Mouse (Mus musculus): ENCODE data around the gene Wdr73. TPM values are rescaled to one million over a fixed set of nuclear protein-coding genes. Genes with fewer than 3 reads are reported as not detected.

The Wdr73 gene
- total and polyA plus RNA-seq, 2 experiments from 2014 or later, result 33.2 to 35.0 TPM

GRCm38 (mm10) chr7:80917916-80918465 is 16.9 kb upstream of the Wdr73 start:
- DNase-seq (ENCODE audit: low spot score) (no peak), ATAC-seq (ENCODE audit: low FRiP score) (no peak)
- Histone ChIP-seq H3K4me2 (ENCODE audit: low read depth, low read length, poor library complexity, severe bottlenecking) (no peak overlapping the region), H3K9me3 (ENCODE audit: low read length) (no peaks in the 10 kb centered on the region), H3K27ac (ENCODE audit: low read depth, low read length) (no peak overlapping the region), H3K4me1 (ENCODE audit: insufficient read depth, low read length) (no peaks in the 10 kb centered on the region), H3K4me3 (ENCODE audit: low read depth, low read length) (no peak overlapping the region), H3K9ac (replicated peaks; ENCODE audit: low read length, poor library complexity, severe bottlenecking) (no peak overlapping the region), H3K36me3 (ENCODE audit: insufficient read depth, low read length) (peaks cover 27% of the 10 kb centered on the region), H3K27me3 (ENCODE audit: insufficient read depth, low read length) (no peaks in the 10 kb centered on the region)
- WGBS, result 85% methylated on average over 4 of the region's 4 CpGs
- no peak for TF ChIP-seq CTCF (IDR thresholded peaks at IDR 0.05)

- Histone ChIP-seq H3K9ac (replicated peaks; ENCODE audit: low read length, poor library complexity, severe bottlenecking) (no peak overlapping the region), H3K36me3 (ENCODE audit: insufficient read depth, low read length) (peaks cover 31% of the 10 kb centered on the region), H3K4me2 (ENCODE audit: low read depth, low read length, poor library complexity, severe bottlenecking) (no peak overlapping the region), H3K4me1 (ENCODE audit: insufficient read depth, low read length) (no peaks in the 10 kb centered on the region), H3K4me3 (ENCODE audit: low read depth, low read length) (no peak overlapping the region), H3K27ac (ENCODE audit: low read depth, low read length) (no peak overlapping the region), H3K27me3 (ENCODE audit: insufficient read depth, low read length) (no peaks in the 10 kb centered on the region), H3K9me3 (ENCODE audit: low read length) (no peaks in the 10 kb centered on the region)
- 94% methylated on average over 8 of the region's 8 CpGs for WGBS
- DNase-seq (ENCODE audit: low spot score) (no peak), ATAC-seq (ENCODE audit: low FRiP score) (no peak)
- no peak for TF ChIP-seq CTCF (IDR thresholded peaks at IDR 0.05)
These were observed 11.4 kb upstream of the Wdr73 start for GRCm38 (mm10) chr7:80912496-80912895.

- Histone ChIP-seq H3K4me1 (ENCODE audit: insufficient read depth, low read length) (no peaks in the 10 kb centered on the region), H3K4me3 (ENCODE audit: low read depth, low read length) (no peak overlapping the region), H3K27me3 (ENCODE audit: insufficient read depth, low read length) (no peaks in the 10 kb centered on the region), H3K27ac (ENCODE audit: low read depth, low read length) (no peak overlapping the region), H3K4me2 (ENCODE audit: low read depth, low read length, poor library complexity, severe bottlenecking) (no peak overlapping the region), H3K9ac (replicated peaks; ENCODE audit: low read length, poor library complexity, severe bottlenecking) (no peak overlapping the region), H3K9me3 (ENCODE audit: low read length) (no peaks in the 10 kb centered on the region), H3K36me3 (ENCODE audit: insufficient read depth, low read length) (peaks cover 31% of the 10 kb centered on the region)
- ATAC-seq (ENCODE audit: low FRiP score), result no peak
- no peak for TF ChIP-seq CTCF (IDR thresholded peaks at IDR 0.05)
- 85% methylated on average over 7 of the region's 7 CpGs for WGBS
- no peak for DNase-seq (ENCODE audit: low spot score)
These were observed 10.0 kb upstream of the Wdr73 start for GRCm38 (mm10) chr7:80911053-80911452.

- peak within 1 kb of the TSS; percentile 32 for H3K4me3 ChIP-seq (ENCODE audit: low read depth, low read length)
- H3K36me3 ChIP-seq (ENCODE audit: insufficient read depth, low read length), result peaks cover 23% of the 10 kb centered on the region
- WGBS, result 4% methylated on average over 19 of the region's 19 CpGs
- no peak within 1 kb of the TSS for H3K27ac ChIP-seq (ENCODE audit: low read depth, low read length)
- 0 out of 2 replicates have a peak, but pooled peaks cover 3% of the 10 kb centered on the region for H3K4me1 ChIP-seq (ENCODE audit: insufficient read depth, low read length)
- ATAC-seq (ENCODE audit: low FRiP score), result no peak
- H3K4me2 ChIP-seq (ENCODE audit: low read depth, low read length, poor library complexity, severe bottlenecking), result peak within 1 kb of the TSS; percentile 75
- peak; percentile 78 for DNase-seq (ENCODE audit: low spot score)
- H3K9ac ChIP-seq (replicated peaks; ENCODE audit: low read length, poor library complexity, severe bottlenecking), result no peak within 1 kb of the TSS
- H3K27me3 ChIP-seq (ENCODE audit: insufficient read depth, low read length), result no peaks in the 10 kb centered on the region
- no peaks in the 10 kb centered on the region for H3K9me3 ChIP-seq (ENCODE audit: low read length)
- TF ChIP-seq CTCF (IDR thresholded peaks at IDR 0.05), result no peak
These were observed 3.9 kb upstream of the Wdr73 start, which contains the start of gene Nmb for GRCm38 (mm10) chr7:80904921-80905515. Gene Nmb, minus strand, starts transcription at chr7:80905076.

- WGBS, result 91% methylated on average over 11 of the region's 11 CpGs
- DNase-seq (ENCODE audit: low spot score) (no peak), ATAC-seq (ENCODE audit: low FRiP score) (no peak)
- no peak overlapping the region for H3K4me2 ChIP-seq (ENCODE audit: low read depth, low read length, poor library complexity, severe bottlenecking)
- no peak overlapping the region for H3K9ac ChIP-seq (replicated peaks; ENCODE audit: low read length, poor library complexity, severe bottlenecking)
- peaks cover 23% of the 10 kb centered on the region for H3K36me3 ChIP-seq (ENCODE audit: insufficient read depth, low read length)
- H3K9me3 ChIP-seq (ENCODE audit: low read length), result no peaks in the 10 kb centered on the region
- no peaks in the 10 kb centered on the region for H3K27me3 ChIP-seq (ENCODE audit: insufficient read depth, low read length)
- H3K4me1 ChIP-seq (ENCODE audit: insufficient read depth, low read length), result peaks cover 3% of the 10 kb centered on the region; the same call in 1 of the 2 replicates
- TF ChIP-seq CTCF (IDR thresholded peaks at IDR 0.05), result no peak
- no peak overlapping the region for H3K27ac ChIP-seq (ENCODE audit: low read depth, low read length)
- H3K4me3 ChIP-seq (ENCODE audit: low read depth, low read length), result no peak overlapping the region
These were observed 2.8 kb upstream of the Wdr73 start for GRCm38 (mm10) chr7:80903625-80904422.

All from midbrain, postnatal 0 days (tissue).